Mouse (Mus musculus): ENCODE measurements around the gene Espl1.

- no peak for TF ChIP-seq CTCF (IDR thresholded peaks at IDR 0.05; ENCODE audit: extremely low read depth, insufficient read depth, insufficient read length, insufficient replicate concordance)
- no peak for TF ChIP-seq POLR2A (IDR thresholded peaks at IDR 0.05; ENCODE audit: low read depth, low read length)
Measured at GRCm38 (mm10) chr15:102258076-102258470, 38.0 kb upstream of the Espl1 start.
